Mouse (Mus musculus): ENCODE data around the gene Igsf9.

DNA sequence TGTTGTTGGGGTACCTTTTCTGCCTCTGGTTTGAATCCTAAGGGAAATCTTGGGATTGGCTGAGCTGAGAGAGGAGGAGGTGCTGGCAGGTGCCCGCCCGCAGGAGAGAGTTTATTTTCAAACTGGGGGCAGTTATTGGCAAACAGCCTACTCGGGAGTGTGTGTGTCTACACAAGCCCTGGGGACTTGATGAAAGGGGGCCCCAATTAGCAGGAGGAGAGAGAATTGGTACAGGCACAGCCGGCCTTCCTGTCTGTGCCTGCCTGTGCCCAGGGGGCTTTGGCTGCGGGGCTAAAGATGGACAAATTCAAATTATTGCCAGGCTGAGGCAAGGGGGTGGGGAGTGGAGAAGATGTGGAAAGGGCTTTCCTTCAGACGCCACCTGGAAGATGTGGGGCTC is 4.2 kb downstream of the Igsf9 start:
- TF ChIP-seq POLR2A (IDR thresholded peaks at IDR 0.05; ENCODE audit: insufficient read length, low read depth) (no peak), CEBPB (IDR thresholded peaks at IDR 0.05; ENCODE audit: insufficient read depth, poor library complexity, severe bottlenecking) (no peak), MYOG (IDR thresholded peaks at IDR 0.05; ENCODE audit: control insufficient read depth in 1 of 3, insufficient read depth in 1 of 3, insufficient read length in 2 of 3, low read depth in 2 of 3) (no peak), USF1 (IDR thresholded peaks at IDR 0.05; ENCODE audit: low read depth) (no peak), TCF12 (IDR thresholded peaks at IDR 0.05; ENCODE audit: insufficient read depth, poor library complexity, severe bottlenecking) (no peak), E2F4 (IDR thresholded peaks at IDR 0.05; ENCODE audit: insufficient read depth) (no peak)
